Mouse (Mus musculus): ENCODE data around the gene Minos1. TPM values are rescaled to one million over a fixed set of nuclear protein-coding genes. Genes with fewer than 3 reads are reported as not detected.

The Minos1 gene
- polyA plus RNA-seq, 1 experiment from 2014 or later, result 852 TPM

DNA sequence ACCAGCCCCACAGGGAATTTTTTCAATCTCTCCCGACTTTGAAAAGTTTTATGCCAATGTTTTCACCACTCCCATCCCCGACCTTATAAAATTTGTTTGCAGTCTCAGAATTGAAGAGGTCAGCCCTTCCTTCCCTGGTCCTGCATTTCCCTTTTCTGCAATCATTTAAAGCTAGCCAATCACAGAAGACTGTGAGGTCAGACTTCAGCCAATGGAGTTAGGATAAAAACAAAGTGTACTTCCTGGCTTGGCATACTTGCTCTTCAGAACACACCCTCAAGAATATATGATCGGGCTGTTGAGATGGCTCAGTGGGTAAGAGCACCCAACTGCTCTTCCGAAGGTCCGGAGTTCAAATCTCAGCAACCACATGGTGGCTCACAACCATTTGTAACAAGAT lies 2.2 kb upstream of the Minos1 start:
- no peak for TF ChIP-seq CTCF (IDR thresholded peaks at IDR 0.05; ENCODE audit: low read depth)
- no peaks in the 10 kb centered on the region for H3K4me1 ChIP-seq (replicated peaks; ENCODE audit: control insufficient read depth, insufficient read depth, low read length)
- no peaks in the 10 kb centered on the region for H3K36me3 ChIP-seq (ENCODE audit: control insufficient read depth, insufficient read depth)
- ATAC-seq, result no peak
- no peak overlapping the region for H3K4me3 ChIP-seq (ENCODE audit: low read depth, low read length)
- no peak overlapping the region for H3K4me2 ChIP-seq (replicated peaks; ENCODE audit: low read depth)
- WGBS, result 71% methylated on average over 5 of the region's 5 CpGs
- no peaks in the 10 kb centered on the region for H3K9me3 ChIP-seq (ENCODE audit: control insufficient read depth)
- H3K9ac ChIP-seq (ENCODE audit: low read depth, low read length), result no peak overlapping the region
- no peak overlapping the region for H3K27ac ChIP-seq (ENCODE audit: low read depth, low read length)
- no peaks in the 10 kb centered on the region for H3K27me3 ChIP-seq (replicated peaks; ENCODE audit: control insufficient read depth, insufficient read depth, low read length)

DNA sequence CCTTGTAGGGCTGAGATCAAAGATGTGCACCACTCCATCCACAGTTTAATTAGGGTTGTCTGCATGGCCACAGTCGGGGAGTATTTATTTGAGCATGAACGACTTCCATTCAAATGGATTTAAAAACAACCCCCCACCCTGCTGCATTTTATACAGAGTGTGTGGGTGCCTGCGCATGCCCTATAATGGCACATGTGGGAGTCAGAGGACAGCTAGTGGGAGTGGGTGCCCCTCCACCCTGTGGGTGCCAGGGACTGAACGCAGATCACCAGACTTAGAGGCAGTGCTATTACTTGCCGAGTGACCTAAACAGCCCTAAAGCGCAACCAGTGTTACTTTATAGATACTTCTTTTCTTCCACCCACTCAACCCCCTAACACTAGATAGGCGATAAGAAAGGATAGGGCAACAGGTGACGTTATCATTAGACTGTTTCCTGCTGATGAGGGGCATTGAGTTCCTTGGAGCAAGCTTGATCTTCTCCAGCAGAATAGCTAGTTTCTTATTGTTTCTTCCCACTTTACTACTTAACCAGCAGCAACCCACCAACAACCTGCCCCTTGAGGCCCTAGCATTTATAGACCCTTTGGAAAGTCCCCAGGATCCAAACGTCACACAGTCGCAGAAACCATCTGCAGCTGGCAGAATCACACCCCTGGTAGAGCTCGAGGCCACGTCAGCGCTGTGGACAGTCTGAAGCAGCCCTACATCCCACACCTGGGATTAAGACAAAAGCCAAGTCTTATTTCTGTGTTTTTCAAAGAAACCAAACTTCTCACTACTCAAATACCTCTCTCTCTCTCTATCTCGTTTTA lies 1.2 kb upstream of the Minos1 start:
- no peak overlapping the region for H3K4me2 ChIP-seq (replicated peaks; ENCODE audit: low read depth)
- no peak overlapping the region for H3K4me3 ChIP-seq (ENCODE audit: low read depth, low read length)
- TF ChIP-seq CTCF (IDR thresholded peaks at IDR 0.05; ENCODE audit: low read depth), result no peak
- no peak for ATAC-seq
- no peaks in the 10 kb centered on the region for H3K27me3 ChIP-seq (replicated peaks; ENCODE audit: control insufficient read depth, insufficient read depth, low read length)
- H3K4me1 ChIP-seq (replicated peaks; ENCODE audit: control insufficient read depth, insufficient read depth, low read length), result no peaks in the 10 kb centered on the region
- no peak overlapping the region for H3K9ac ChIP-seq (ENCODE audit: low read depth, low read length)
- 82% methylated on average over 14 of the region's 14 CpGs for WGBS
- H3K36me3 ChIP-seq (ENCODE audit: control insufficient read depth, insufficient read depth), result no peaks in the 10 kb centered on the region
- no peak overlapping the region for H3K27ac ChIP-seq (ENCODE audit: low read depth, low read length)
- H3K9me3 ChIP-seq (ENCODE audit: control insufficient read depth), result no peaks in the 10 kb centered on the region

GRCm38 (mm10) chr4:139129806-139130700 lies 860 bp downstream of the Minos1 start:
- H3K27me3 ChIP-seq (replicated peaks; ENCODE audit: control insufficient read depth, insufficient read depth, low read length), result no peaks in the 10 kb centered on the region
- ATAC-seq, result 0 out of 2 replicates have a peak, but pooled peaks have one; percentile 16

GRCm38 (mm10) chr4:139126475-139126874 lies 4.4 kb downstream of the Minos1 start:
- peak; percentile 45 for TF ChIP-seq CTCF (IDR thresholded peaks at IDR 0.05; ENCODE audit: low read depth)
- Histone ChIP-seq H3K9ac (ENCODE audit: low read depth, low read length) (no peak overlapping the region), H3K27me3 (replicated peaks; ENCODE audit: control insufficient read depth, insufficient read depth, low read length) (no peaks in the 10 kb centered on the region), H3K4me2 (replicated peaks; ENCODE audit: low read depth) (no peak overlapping the region), H3K36me3 (ENCODE audit: control insufficient read depth, insufficient read depth) (no peaks in the 10 kb centered on the region), H3K9me3 (ENCODE audit: control insufficient read depth) (no peaks in the 10 kb centered on the region), H3K27ac (ENCODE audit: low read depth, low read length) (no peak overlapping the region), H3K4me1 (replicated peaks; ENCODE audit: control insufficient read depth, insufficient read depth, low read length) (no peaks in the 10 kb centered on the region; the same call in 1 of the 2 replicates), H3K4me3 (ENCODE audit: low read depth, low read length) (no peak overlapping the region)
- WGBS, result 93% methylated on average over 3 of the region's 3 CpGs
- no peak for ATAC-seq

More at GRCm38 (mm10) chr4:139129806-139130700, 860 bp downstream of the Minos1 start:
- Histone ChIP-seq H3K36me3 (ENCODE audit: control insufficient read depth, insufficient read depth) (no peaks in the 10 kb centered on the region), H3K4me1 (replicated peaks; ENCODE audit: control insufficient read depth, insufficient read depth, low read length) (no peaks in the 10 kb centered on the region), H3K4me2 (replicated peaks; ENCODE audit: low read depth) (peak overlapping the region; percentile 72), H3K9ac (ENCODE audit: low read depth, low read length) (peak overlapping the region; percentile 94), H3K9me3 (ENCODE audit: control insufficient read depth) (no peaks in the 10 kb centered on the region), H3K4me3 (ENCODE audit: low read depth, low read length) (peak overlapping the region; percentile 91), H3K27ac (ENCODE audit: low read depth, low read length) (peak overlapping the region; percentile 95)
- WGBS, result 2% methylated on average over 57 of the region's 57 CpGs
- no peak for TF ChIP-seq CTCF (IDR thresholded peaks at IDR 0.05; ENCODE audit: low read depth)

DNA sequence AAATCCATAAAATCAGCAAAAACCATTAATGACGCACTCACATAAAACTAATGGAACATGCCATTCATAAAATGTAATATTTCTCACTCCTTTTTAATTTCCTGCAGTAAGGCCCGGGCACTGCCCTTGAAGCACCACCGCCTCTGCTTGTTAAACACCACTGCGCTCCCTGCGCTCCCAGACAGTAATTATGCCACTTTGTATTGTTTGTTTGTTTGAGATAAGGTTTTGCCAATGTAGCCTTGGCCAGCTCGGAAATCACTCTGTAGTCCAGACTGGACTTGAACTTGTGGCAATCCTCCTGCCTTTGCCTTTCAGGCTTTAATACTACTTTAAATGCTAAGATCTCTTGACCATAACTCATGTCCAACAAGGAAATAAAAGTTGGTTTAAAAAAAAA lies 6.0 kb downstream of the Minos1 start:
- peaks cover 3% of the 10 kb centered on the region; the same call in 1 of the 2 replicates for H3K4me1 ChIP-seq (replicated peaks; ENCODE audit: control insufficient read depth, insufficient read depth, low read length)
- H3K9me3 ChIP-seq (ENCODE audit: control insufficient read depth), result no peaks in the 10 kb centered on the region
- no peak overlapping the region for H3K4me2 ChIP-seq (replicated peaks; ENCODE audit: low read depth)
- H3K27ac ChIP-seq (ENCODE audit: low read depth, low read length), result no peak overlapping the region
- no peak for ATAC-seq
- H3K36me3 ChIP-seq (ENCODE audit: control insufficient read depth, insufficient read depth), result no peaks in the 10 kb centered on the region
- TF ChIP-seq CTCF (IDR thresholded peaks at IDR 0.05; ENCODE audit: low read depth), result no peak
- WGBS, result 42% methylated on average over 6 of the region's 6 CpGs
- H3K4me3 ChIP-seq (ENCODE audit: low read depth, low read length), result no peak overlapping the region
- no peak overlapping the region for H3K9ac ChIP-seq (ENCODE audit: low read depth, low read length)
- no peaks in the 10 kb centered on the region for H3K27me3 ChIP-seq (replicated peaks; ENCODE audit: control insufficient read depth, insufficient read depth, low read length)

GRCm38 (mm10) chr4:139122557-139122956 lies 8.4 kb downstream of the Minos1 start:
- Histone ChIP-seq H3K36me3 (ENCODE audit: control insufficient read depth, insufficient read depth) (no peaks in the 10 kb centered on the region), H3K9ac (ENCODE audit: low read depth, low read length) (no peak overlapping the region), H3K4me1 (replicated peaks; ENCODE audit: control insufficient read depth, insufficient read depth, low read length) (peaks cover 3% of the 10 kb centered on the region; the same call in 1 of the 2 replicates), H3K4me2 (replicated peaks; ENCODE audit: low read depth) (no peak overlapping the region), H3K27ac (ENCODE audit: low read depth, low read length) (no peak overlapping the region), H3K9me3 (ENCODE audit: control insufficient read depth) (no peaks in the 10 kb centered on the region), H3K4me3 (ENCODE audit: low read depth, low read length) (no peak overlapping the region), H3K27me3 (replicated peaks; ENCODE audit: control insufficient read depth, insufficient read depth, low read length) (no peaks in the 10 kb centered on the region)
- ATAC-seq, result no peak
- 77% methylated on average over 4 of the region's 4 CpGs for WGBS
- no peak for TF ChIP-seq CTCF (IDR thresholded peaks at IDR 0.05; ENCODE audit: low read depth)

Data from intestine, postnatal 0 days (tissue).